Mouse (Mus musculus) C2C12 (cell line): ENCODE data around the gene Lsamp. TPM values are rescaled to one million over a fixed set of nuclear protein-coding genes. Genes with fewer than 3 reads are reported as not detected.

Experiments
- H3K27me3 ChIP-seq: one replicate; pipeline ENCODE4 v1.6.1; 2011; ENCODE audit not compliant: control insufficient read depth, insufficient read depth, insufficient read length
- H3K36me3 ChIP-seq: one replicate; pipeline ENCODE4 v1.6.1; 2011; ENCODE audit not compliant: control insufficient read depth, insufficient read depth
- H3K4me3 ChIP-seq: one replicate; pipeline ENCODE4 v1.5.1; 2011; ENCODE audit warnings: mild to moderate bottlenecking, control low read depth; ENCODE audit not compliant: poor library complexity, insufficient read depth, severe bottlenecking
- H3K79me2 ChIP-seq: one replicate; pipeline ENCODE4 v1.6.1; 2011; ENCODE audit not compliant: control insufficient read depth, insufficient read depth
- H3K79me3 ChIP-seq: one replicate; pipeline ENCODE4 v1.6.1; 2011; ENCODE audit warnings: low read depth, control low read depth
- H3ac ChIP-seq: one replicate; pipeline ENCODE3; 2011; ENCODE audit warnings: low read depth; ENCODE audit not compliant: control insufficient read depth, insufficient read length
- CEBPB ChIP-seq: IDR thresholded peaks from one replicate; pipeline ENCODE4 v1.6.1; 2011; ENCODE audit warnings: low read depth, mild to moderate bottlenecking, control low read depth, moderate library complexity
- CTCF ChIP-seq: IDR thresholded peaks from one replicate; pipeline ENCODE4 v1.5.1; 2011; ENCODE audit not compliant: control insufficient read depth, insufficient read depth, insufficient read length
- FOSL1 ChIP-seq: IDR thresholded peaks from one replicate; pipeline ENCODE4 v1.8.0; 2011; ENCODE audit warnings: mild to moderate bottlenecking, low read length; ENCODE audit not compliant: poor library complexity, insufficient read depth, severe bottlenecking
- MAX ChIP-seq: IDR thresholded peaks from one replicate; pipeline ENCODE4 v1.6.1; 2011; ENCODE audit warnings: mild to moderate bottlenecking, control low read depth
- MYOD1 ChIP-seq: IDR thresholded peaks from one replicate; pipeline ENCODE4 v1.6.1; 2011; ENCODE audit warnings: low read depth; ENCODE audit not compliant: control insufficient read depth, insufficient read length
- MYOG ChIP-seq: IDR thresholded peaks from one replicate; pipeline ENCODE4 v1.6.1; 2011; ENCODE audit not compliant: control insufficient read depth, insufficient read length; ENCODE audit errors: extremely low read depth
- USF1 ChIP-seq: IDR thresholded peaks from one replicate; pipeline ENCODE4 v1.6.1; 2011; ENCODE audit warnings: low read depth, mild to moderate bottlenecking, control low read depth, moderate library complexity
- polyA plus RNA-seq: library from polyadenylated mRNA; unstranded; fragments of >200 nt; fragmentation: generic; extraction: Trizol; gene quantifications from one replicate; pipeline ENCODE4 v1.2.1, GENCODE M21; 2012; ENCODE audit warnings: missing spikeins

Lsamp gene
- polyA plus RNA-seq, 1 experiment: not detected

GRCm38 (mm10) chr16:41777586-41777985, 1793.4 kb downstream of the Lsamp start:
- H3K4me3 ChIP-seq: no peak overlapping the region
- no peaks in the 10 kb centered on the region for H3K79me3 ChIP-seq
- no peaks in the 10 kb centered on the region for H3K27me3 ChIP-seq
- H3ac ChIP-seq: no peak overlapping the region
- TF ChIP-seq CTCF (no peak), MYOD1 (no peak), USF1 (no peak), MYOG (no peak), MAX (no peak)
- H3K36me3 ChIP-seq: no peaks in the 10 kb centered on the region
- H3K79me2 ChIP-seq: no peaks in the 10 kb centered on the region

GRCm38 (mm10) chr16:41785600-41785999, 1801.4 kb downstream of the Lsamp start:
- H3K79me2 ChIP-seq: no peaks in the 10 kb centered on the region
- no peak for TF ChIP-seq CEBPB
- TF ChIP-seq USF1: no peak
- no peak for TF ChIP-seq MYOG
- no peak for TF ChIP-seq FOSL1
- TF ChIP-seq CTCF: no peak
- no peak for TF ChIP-seq MAX

GRCm38 (mm10) chr16:41786704-41787103, 1802.5 kb downstream of the Lsamp start:
- no peak overlapping the region for H3K4me3 ChIP-seq
- H3K27me3 ChIP-seq: no peaks in the 10 kb centered on the region
- no peak for TF ChIP-seq MAX
- no peak for TF ChIP-seq FOSL1
- no peak for TF ChIP-seq MYOG
- no peak for TF ChIP-seq CEBPB
- no peak for TF ChIP-seq MYOD1
- no peak for TF ChIP-seq CTCF
- no peak for TF ChIP-seq USF1
- H3K79me2 ChIP-seq: no peaks in the 10 kb centered on the region
- H3ac ChIP-seq: no peak overlapping the region
- no peaks in the 10 kb centered on the region for H3K79me3 ChIP-seq
- no peaks in the 10 kb centered on the region for H3K36me3 ChIP-seq

More at GRCm38 (mm10) chr16:41785600-41785999, 1801.4 kb downstream of the Lsamp start:
- H3K36me3 ChIP-seq: no peaks in the 10 kb centered on the region
- H3ac ChIP-seq: no peak overlapping the region
- no peak overlapping the region for H3K4me3 ChIP-seq
- no peaks in the 10 kb centered on the region for H3K27me3 ChIP-seq
- H3K79me3 ChIP-seq: no peaks in the 10 kb centered on the region

GRCm38 (mm10) chr16:41787146-41787545, 1803.0 kb downstream of the Lsamp start:
- H3K4me3 ChIP-seq: no peak overlapping the region
- H3K79me2 ChIP-seq: no peaks in the 10 kb centered on the region
- TF ChIP-seq FOSL1: no peak
- no peak for TF ChIP-seq USF1
- no peak for TF ChIP-seq MYOD1
- no peak for TF ChIP-seq MYOG
- TF ChIP-seq CTCF: no peak
- TF ChIP-seq CEBPB: no peak
- no peak for TF ChIP-seq MAX
- no peaks in the 10 kb centered on the region for H3K27me3 ChIP-seq
- H3K79me3 ChIP-seq: no peaks in the 10 kb centered on the region
- H3K36me3 ChIP-seq: no peaks in the 10 kb centered on the region
- no peak overlapping the region for H3ac ChIP-seq

- no peaks in the 10 kb centered on the region for H3K36me3 ChIP-seq
- H3K4me3 ChIP-seq: no peak overlapping the region
- no peaks in the 10 kb centered on the region for H3K79me2 ChIP-seq
- no peak for TF ChIP-seq FOSL1
- no peak for TF ChIP-seq USF1
- no peak for TF ChIP-seq MYOG
- no peak for TF ChIP-seq CTCF
- H3K27me3 ChIP-seq: no peaks in the 10 kb centered on the region
- no peak overlapping the region for H3ac ChIP-seq
- H3K79me3 ChIP-seq: no peaks in the 10 kb centered on the region
Measured at GRCm38 (mm10) chr16:41790016-41790415, 1805.9 kb downstream of the Lsamp start.

GRCm38 (mm10) chr16:41820369-41820768, 1836.2 kb downstream of the Lsamp start:
- Histone ChIP-seq H3K79me3 (no peaks in the 10 kb centered on the region), H3K36me3 (no peaks in the 10 kb centered on the region), H3K27me3 (no peaks in the 10 kb centered on the region), H3K4me3 (no peak overlapping the region), H3K79me2 (no peaks in the 10 kb centered on the region), H3ac (no peak overlapping the region)
- TF ChIP-seq FOSL1: no peak
- no peak for TF ChIP-seq MYOD1
- TF ChIP-seq MYOG: no peak
- TF ChIP-seq CEBPB: no peak
- no peak for TF ChIP-seq CTCF
- no peak for TF ChIP-seq USF1
- no peak for TF ChIP-seq MAX
